Mouse (Mus musculus): ENCODE measurements around the gene March10. TPM values are rescaled to one million over a fixed set of nuclear protein-coding genes. Genes with fewer than 3 reads are reported as not detected.

The March10 gene
- polyA plus RNA-seq, 1 experiment, result 0.13 TPM

DNA sequence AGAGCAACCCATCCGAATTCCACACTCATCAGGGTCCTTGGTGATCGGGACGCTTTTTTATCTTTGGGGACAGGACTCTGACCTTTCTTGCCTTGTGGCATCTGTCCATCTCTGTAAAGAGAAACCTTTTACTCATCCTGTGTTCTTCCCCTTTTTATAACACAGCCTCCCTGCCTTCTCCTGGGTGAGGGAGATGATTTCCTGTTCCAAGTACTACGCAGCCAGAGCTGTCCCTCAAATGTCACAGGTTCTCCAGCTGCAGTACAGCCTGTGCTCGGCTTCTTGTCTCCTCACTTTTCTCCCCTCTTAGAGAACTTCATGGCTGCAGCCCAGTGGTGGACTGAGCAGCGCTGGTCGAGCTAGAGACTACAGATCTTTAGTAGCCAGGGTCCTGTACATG is 40.1 kb upstream of the March10 start:
- TF ChIP-seq POLR2A (IDR thresholded peaks at IDR 0.05; ENCODE audit: insufficient read length, low read depth) (no peak), TCF12 (IDR thresholded peaks at IDR 0.05; ENCODE audit: insufficient read depth, poor library complexity, severe bottlenecking) (no peak), USF1 (IDR thresholded peaks at IDR 0.05; ENCODE audit: low read depth) (no peak), E2F4 (IDR thresholded peaks at IDR 0.05; ENCODE audit: insufficient read depth) (no peak), SRF (IDR thresholded peaks at IDR 0.05; ENCODE audit: control insufficient read depth, insufficient read length, low read depth) (no peak), POLR2AphosphoS2 (IDR thresholded peaks at IDR 0.05; ENCODE audit: insufficient read length, low read depth) (no peak), MYOG (IDR thresholded peaks at IDR 0.05; ENCODE audit: control insufficient read depth in 1 of 3, insufficient read depth in 1 of 3, insufficient read length in 2 of 3, low read depth in 2 of 3) (no peak), MAX (IDR thresholded peaks at IDR 0.05; ENCODE audit: low read depth) (no peak), MYOD1 (IDR thresholded peaks at IDR 0.05; ENCODE audit: control insufficient read depth in 1 of 3, insufficient read length in 2 of 3, low read depth in 2 of 3) (no peak), REST (IDR thresholded peaks at IDR 0.05; ENCODE audit: insufficient read depth, insufficient read length) (no peak), TCF3 (IDR thresholded peaks at IDR 0.05; ENCODE audit: insufficient read length, low read depth) (no peak), CEBPB (IDR thresholded peaks at IDR 0.05; ENCODE audit: insufficient read depth, poor library complexity, severe bottlenecking) (no peak)
- no peaks in the 10 kb centered on the region for H3K36me3 ChIP-seq (ENCODE audit: control insufficient read depth, insufficient read depth)
- no peak overlapping the region for H3K4me2 ChIP-seq (ENCODE audit: low read depth)
- no peak overlapping the region for H3ac ChIP-seq (ENCODE audit: control insufficient read depth, insufficient read length)
- H3K27me3 ChIP-seq (ENCODE audit: control insufficient read depth, insufficient read depth, insufficient read length), result no peaks in the 10 kb centered on the region
- H3K79me2 ChIP-seq (ENCODE audit: control insufficient read depth, insufficient read depth), result no peaks in the 10 kb centered on the region
- H3K4me3 ChIP-seq, result no peak overlapping the region

GRCm38 (mm10) chr11:105495591-105496270 is 39.2 kb upstream of the March10 start:
- no peak overlapping the region for H3ac ChIP-seq (ENCODE audit: control insufficient read depth, insufficient read length)
- no peak overlapping the region for H3K4me2 ChIP-seq (ENCODE audit: low read depth)
- no peaks in the 10 kb centered on the region for H3K27me3 ChIP-seq (ENCODE audit: control insufficient read depth, insufficient read depth, insufficient read length)
- no peaks in the 10 kb centered on the region for H3K79me2 ChIP-seq (ENCODE audit: control insufficient read depth, insufficient read depth)
- TF ChIP-seq MYOD1 (IDR thresholded peaks at IDR 0.05; ENCODE audit: control insufficient read depth in 1 of 3, insufficient read length in 2 of 3, low read depth in 2 of 3) (no peak), REST (IDR thresholded peaks at IDR 0.05; ENCODE audit: insufficient read depth, insufficient read length) (no peak), USF1 (IDR thresholded peaks at IDR 0.05; ENCODE audit: low read depth) (peak; percentile 18)
- H3K36me3 ChIP-seq (ENCODE audit: control insufficient read depth, insufficient read depth), result no peaks in the 10 kb centered on the region
- H3K4me3 ChIP-seq, result no peak overlapping the region

DNA sequence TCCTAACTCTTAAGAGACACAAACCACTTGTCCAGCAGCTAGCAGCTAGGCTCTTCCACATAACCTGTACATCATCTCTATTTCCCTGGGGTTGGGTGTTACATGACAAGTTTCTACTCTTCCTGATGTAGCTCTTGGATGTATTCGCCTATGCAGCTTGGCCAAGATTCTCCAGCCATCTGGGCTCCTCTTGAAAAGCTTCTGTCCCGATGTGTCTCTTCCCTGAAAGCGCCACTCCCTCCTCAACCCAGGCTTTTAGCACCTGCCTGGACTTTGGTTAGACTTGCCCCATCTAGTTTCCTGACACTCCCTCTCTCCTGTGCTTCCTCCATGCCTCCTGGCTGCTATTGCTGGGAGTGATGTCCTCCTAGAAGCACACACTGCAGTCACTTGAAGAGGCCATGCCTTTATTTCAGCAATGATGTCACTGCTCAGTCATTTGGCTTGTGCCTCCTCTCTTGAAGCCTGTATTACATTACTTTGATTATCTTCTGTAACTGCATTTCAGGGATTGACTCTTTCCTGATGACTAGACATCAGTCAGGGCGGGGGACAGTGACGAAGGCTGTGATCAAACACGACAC is 38.3 kb upstream of the March10 start:
- H3K4me3 ChIP-seq, result no peak overlapping the region
- H3ac ChIP-seq (ENCODE audit: control insufficient read depth, insufficient read length), result no peak overlapping the region
- H3K27me3 ChIP-seq (ENCODE audit: control insufficient read depth, insufficient read depth, insufficient read length), result no peaks in the 10 kb centered on the region
- H3K79me2 ChIP-seq (ENCODE audit: control insufficient read depth, insufficient read depth), result no peaks in the 10 kb centered on the region
- no peaks in the 10 kb centered on the region for H3K36me3 ChIP-seq (ENCODE audit: control insufficient read depth, insufficient read depth)
- no peak for TF ChIP-seq POLR2A (IDR thresholded peaks at IDR 0.05; ENCODE audit: insufficient read length, low read depth)
- TF ChIP-seq CEBPB (IDR thresholded peaks at IDR 0.05; ENCODE audit: insufficient read depth, poor library complexity, severe bottlenecking), result no peak
- no peak for TF ChIP-seq MYOD1 (IDR thresholded peaks at IDR 0.05; ENCODE audit: control insufficient read depth in 1 of 3, insufficient read length in 2 of 3, low read depth in 2 of 3)
- TF ChIP-seq TCF12 (IDR thresholded peaks at IDR 0.05; ENCODE audit: insufficient read depth, poor library complexity, severe bottlenecking), result no peak
- no peak for TF ChIP-seq MAX (IDR thresholded peaks at IDR 0.05; ENCODE audit: low read depth)
- no peak for TF ChIP-seq POLR2AphosphoS2 (IDR thresholded peaks at IDR 0.05; ENCODE audit: insufficient read length, low read depth)
- TF ChIP-seq REST (IDR thresholded peaks at IDR 0.05; ENCODE audit: insufficient read depth, insufficient read length), result no peak
- TF ChIP-seq E2F4 (IDR thresholded peaks at IDR 0.05; ENCODE audit: insufficient read depth), result no peak
- no peak for TF ChIP-seq USF1 (IDR thresholded peaks at IDR 0.05; ENCODE audit: low read depth)
- TF ChIP-seq TCF3 (IDR thresholded peaks at IDR 0.05; ENCODE audit: insufficient read length, low read depth), result no peak
- no peak for TF ChIP-seq SRF (IDR thresholded peaks at IDR 0.05; ENCODE audit: control insufficient read depth, insufficient read length, low read depth)
- no peak for TF ChIP-seq MYOG (IDR thresholded peaks at IDR 0.05; ENCODE audit: control insufficient read depth in 1 of 3, insufficient read depth in 1 of 3, insufficient read length in 2 of 3, low read depth in 2 of 3)
- no peak overlapping the region for H3K4me2 ChIP-seq (ENCODE audit: low read depth)

DNA sequence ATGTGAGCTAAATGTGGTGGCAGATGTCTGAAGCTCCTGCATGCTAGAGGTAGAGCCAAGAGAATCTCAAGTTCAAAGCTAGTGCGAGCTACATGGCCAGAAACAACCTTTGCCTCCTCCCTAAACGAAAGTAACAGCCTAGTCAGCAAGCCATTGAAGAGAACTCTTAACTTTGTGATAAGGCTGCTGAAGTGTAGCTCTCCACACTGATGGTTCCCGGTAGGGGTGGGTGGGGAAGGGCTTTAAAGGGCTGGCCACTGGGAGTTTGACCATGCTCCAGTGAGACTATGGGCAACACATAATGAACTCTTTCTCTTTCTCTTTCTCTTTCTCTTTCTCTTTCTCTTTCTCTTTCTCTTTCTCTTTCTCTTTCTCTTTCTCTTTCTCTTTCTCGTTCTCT is 35.9 kb upstream of the March10 start:
- TF ChIP-seq E2F4 (IDR thresholded peaks at IDR 0.05; ENCODE audit: insufficient read depth) (no peak), MAX (IDR thresholded peaks at IDR 0.05; ENCODE audit: low read depth) (no peak), REST (IDR thresholded peaks at IDR 0.05; ENCODE audit: insufficient read depth, insufficient read length) (no peak), SRF (IDR thresholded peaks at IDR 0.05; ENCODE audit: control insufficient read depth, insufficient read length, low read depth) (no peak), TCF12 (IDR thresholded peaks at IDR 0.05; ENCODE audit: insufficient read depth, poor library complexity, severe bottlenecking) (no peak), TCF3 (IDR thresholded peaks at IDR 0.05; ENCODE audit: insufficient read length, low read depth) (no peak), CEBPB (IDR thresholded peaks at IDR 0.05; ENCODE audit: insufficient read depth, poor library complexity, severe bottlenecking) (no peak), POLR2A (IDR thresholded peaks at IDR 0.05; ENCODE audit: insufficient read length, low read depth) (no peak)
- H3K27me3 ChIP-seq (ENCODE audit: control insufficient read depth, insufficient read depth, insufficient read length), result no peaks in the 10 kb centered on the region
- no peaks in the 10 kb centered on the region for H3K79me2 ChIP-seq (ENCODE audit: control insufficient read depth, insufficient read depth)
- H3ac ChIP-seq (ENCODE audit: control insufficient read depth, insufficient read length), result no peak overlapping the region
- no peak overlapping the region for H3K4me2 ChIP-seq (ENCODE audit: low read depth)
- H3K36me3 ChIP-seq (ENCODE audit: control insufficient read depth, insufficient read depth), result no peaks in the 10 kb centered on the region
- no peak overlapping the region for H3K4me3 ChIP-seq

GRCm38 (mm10) chr11:105490971-105491370 is 34.4 kb upstream of the March10 start:
- no peak overlapping the region for H3K4me3 ChIP-seq
- no peak overlapping the region for H3ac ChIP-seq (ENCODE audit: control insufficient read depth, insufficient read length)
- TF ChIP-seq TCF12 (IDR thresholded peaks at IDR 0.05; ENCODE audit: insufficient read depth, poor library complexity, severe bottlenecking) (no peak), MAX (IDR thresholded peaks at IDR 0.05; ENCODE audit: low read depth) (no peak), TCF3 (IDR thresholded peaks at IDR 0.05; ENCODE audit: insufficient read length, low read depth) (no peak), USF1 (IDR thresholded peaks at IDR 0.05; ENCODE audit: low read depth) (no peak)

More at GRCm38 (mm10) chr11:105490971-105491370, 34.4 kb upstream of the March10 start:
- Histone ChIP-seq H3K27me3 (ENCODE audit: control insufficient read depth, insufficient read depth, insufficient read length) (no peaks in the 10 kb centered on the region), H3K4me2 (ENCODE audit: low read depth) (no peak overlapping the region), H3K79me2 (ENCODE audit: control insufficient read depth, insufficient read depth) (no peaks in the 10 kb centered on the region), H3K36me3 (ENCODE audit: control insufficient read depth, insufficient read depth) (no peaks in the 10 kb centered on the region)
